Mouse (Mus musculus): ENCODE measurements at regions not wholly inside any gene's neighbourhood (a gene's known extent, or its start where the extent isn't known, plus 50 kb on each side); places are given as distances from the start of the nearest gene placed in this dataset.
"Not testable (repeated sequence)": the region's sequence is repeated elsewhere in the genome, so short reads cannot be mapped to it uniquely, and the experiment has no call there.

DNA sequence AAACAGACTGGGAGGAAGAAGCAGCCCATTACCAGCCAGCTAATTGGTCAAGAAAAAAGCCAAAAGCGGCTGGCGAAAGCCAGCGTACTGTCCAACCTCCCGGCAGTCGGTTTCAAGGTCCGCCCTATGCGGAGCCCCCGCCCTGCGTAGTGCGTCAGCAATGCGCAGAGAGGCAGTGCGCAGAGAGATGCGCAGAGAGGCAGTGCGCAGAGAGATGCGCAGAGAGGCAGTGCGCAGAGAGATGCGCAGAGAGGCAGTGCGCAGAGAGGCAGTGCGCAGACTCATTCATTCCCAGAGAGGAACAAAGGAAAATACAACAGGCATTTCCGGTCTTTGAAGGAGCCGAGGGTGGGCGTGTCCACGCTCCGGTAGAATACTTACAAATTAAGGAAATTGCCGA, 77.0 kb downstream of the Dusp6 start:
- not testable (repeated sequence) for TF ChIP-seq CTCF (IDR thresholded peaks at IDR 0.05; ENCODE audit: control insufficient read depth, insufficient read depth, insufficient read length); MAX (IDR thresholded peaks at IDR 0.05); USF1 (IDR thresholded peaks at IDR 0.05; ENCODE audit: low read depth); FOSL1 (IDR thresholded peaks at IDR 0.05; ENCODE audit: insufficient read depth, low read length, poor library complexity, severe bottlenecking); MYOG (IDR thresholded peaks at IDR 0.05; ENCODE audit: control insufficient read depth, extremely low read depth, insufficient read length)
